In genomic region chr5:146705815-146706408, GRCm38 (mm10) we compare ENCODE assay signal across 8 mouse cellular contexts.
A peak's percentile ranks its signal among the peaks of the same experiment; 100 is the strongest.
DNase-seq lines count a peak whose midpoint lies in the region; ATAC-seq and TF ChIP-seq lines count a peak whose summit lies in the region.

No protein-coding gene starts in this region.

- H3K4me3 ChIP-seq in heart, embryonic 11.5 days (ENCODE audit: low read depth, low read length) = no peak overlapping the region
- H3K4me3 ChIP-seq in intestine, postnatal 0 days (ENCODE audit: low read depth, low read length) = no peak overlapping the region
- no peak overlapping the region for H3K4me3 ChIP-seq in midbrain, embryonic 14.5 days (replicated peaks; ENCODE audit: low read depth, low read length)

- H3K27ac ChIP-seq in heart, embryonic 11.5 days (ENCODE audit: low read depth, low read length) = no peak overlapping the region
- H3K27ac ChIP-seq in intestine, postnatal 0 days (ENCODE audit: low read depth, low read length) = no peak overlapping the region
- H3K27ac ChIP-seq in midbrain, embryonic 14.5 days (replicated peaks; ENCODE audit: low read depth, low read length) = no peak overlapping the region

- no peaks in the 10 kb centered on the region for H3K9me3 ChIP-seq in heart, embryonic 11.5 days (replicated peaks; ENCODE audit: control insufficient read depth, low read length)
- no peaks in the 10 kb centered on the region for H3K9me3 ChIP-seq in intestine, postnatal 0 days (ENCODE audit: control insufficient read depth)
- no peaks in the 10 kb centered on the region for H3K9me3 ChIP-seq in midbrain, embryonic 14.5 days (ENCODE audit: control insufficient read depth, low read length)

- 10% methylated on average over 12 of the region's 12 CpGs for WGBS in heart, embryonic 11.5 days (ENCODE audit: insufficient replicate concordance)
- WGBS in intestine, postnatal 0 days = 12% methylated on average over 12 of the region's 12 CpGs
- WGBS in midbrain, embryonic 14.5 days = 14% methylated on average over 12 of the region's 12 CpGs

- H3K9ac ChIP-seq in heart, embryonic 11.5 days (ENCODE audit: low read depth, low read length) = no peak overlapping the region
- H3K9ac ChIP-seq in intestine, postnatal 0 days (ENCODE audit: low read depth, low read length) = no peak overlapping the region
- no peak overlapping the region for H3K9ac ChIP-seq in midbrain, embryonic 14.5 days (replicated peaks; ENCODE audit: low read length)

- peak; percentile 93 for DNase-seq in heart, adult 11 months
- peak; percentile 94 for DNase-seq in embryo, embryonic 10.5 days (ENCODE audit: low spot score)
- DNase-seq in gastrocnemius, postnatal 14 days = peak; percentile 73
- peak; percentile 82 for DNase-seq in left cerebral cortex, postnatal 4 days
- DNase-seq in midbrain, embryonic 14.5 days = peak; percentile 91
- peak; percentile 83 for DNase-seq in spleen, adult 12 weeks (ENCODE audit: low spot score)

- no peaks in the 10 kb centered on the region for H3K36me3 ChIP-seq in heart, embryonic 11.5 days (ENCODE audit: control insufficient read depth, insufficient read depth, low read length)
- no peaks in the 10 kb centered on the region for H3K36me3 ChIP-seq in intestine, postnatal 0 days (ENCODE audit: control insufficient read depth, insufficient read depth)
- H3K36me3 ChIP-seq in midbrain, embryonic 14.5 days (ENCODE audit: control insufficient read depth, insufficient read depth, low read length) = no peaks in the 10 kb centered on the region

- no peaks in the 10 kb centered on the region for H3K27me3 ChIP-seq in heart, embryonic 11.5 days (ENCODE audit: control insufficient read depth, insufficient read depth, low read length)
- H3K27me3 ChIP-seq in intestine, postnatal 0 days (replicated peaks; ENCODE audit: control insufficient read depth, insufficient read depth, low read length) = no peaks in the 10 kb centered on the region
- no peaks in the 10 kb centered on the region for H3K27me3 ChIP-seq in midbrain, embryonic 14.5 days (ENCODE audit: control insufficient read depth, insufficient read depth, low read length)

- peak; percentile 88 for TF ChIP-seq CTCF in intestine, postnatal 0 days (IDR thresholded peaks at IDR 0.05; ENCODE audit: low read depth)

- no peaks in the 10 kb centered on the region; the same call in 1 of the 2 replicates for H3K4me1 ChIP-seq in heart, embryonic 11.5 days (ENCODE audit: control insufficient read depth, insufficient read depth, low read length)
- peaks cover 4% of the 10 kb centered on the region; the same call in 1 of the 2 replicates for H3K4me1 ChIP-seq in intestine, postnatal 0 days (replicated peaks; ENCODE audit: control insufficient read depth, insufficient read depth, low read length)
- no peaks in the 10 kb centered on the region for H3K4me1 ChIP-seq in midbrain, embryonic 14.5 days (ENCODE audit: control insufficient read depth, insufficient read depth, low read length)

- H3K4me2 ChIP-seq in heart, embryonic 11.5 days = no peak overlapping the region
- H3K4me2 ChIP-seq in intestine, postnatal 0 days (replicated peaks; ENCODE audit: low read depth) = 0 out of 2 replicates have a peak overlapping the region, but pooled peaks have one; percentile 21
- no peak overlapping the region for H3K4me2 ChIP-seq in midbrain, embryonic 14.5 days (ENCODE audit: low read length)

- intact Hi-C loops in gastrocnemius, postnatal 14 days (cut with DNase I; ENCODE audit: low total_unique reads) = loop anchor here (2.0 to 10.0 kb wide), 3 partner anchors 141 to 609 kb away; partner anchors contain the start of gene Rasl11a
- intact Hi-C loops in left cerebral cortex, postnatal 4 days (cut with DNase I) = loop anchor here (1.0 kb wide), 1 partner anchor 198 kb away; no protein-coding TSS in a partner anchor

- no peak for ATAC-seq in heart, embryonic 11.5 days (replicated peaks; ENCODE audit: insufficient number of reproducible peaks, low FRiP score, low TSS enrichment)
- ATAC-seq in intestine, postnatal 0 days = no peak
- no peak; the same call in 1 of the 2 replicates for ATAC-seq in midbrain, embryonic 14.5 days (ENCODE audit: low FRiP score, low TSS enrichment)
